Comparison of ENCODE assay signal across 20 mouse cellular contexts in genomic region chr1:47853911-47854310, GRCm38 (mm10).
DNase-seq lines count a peak whose midpoint lies in the region; ATAC-seq and TF ChIP-seq lines count a peak whose summit lies in the region.
"Had no signal": no experiment of that assay in that cellular context is flagged by ENCODE, and none has a peak within 500 bp of the region (broad histone marks: within the 10 kb centered on the region; RNA-seq: fewer than 3 reads in every experiment).

No protein-coding gene starts in this region.

- H3K4me1 ChIP-seq in kidney, postnatal 0 days (replicated peaks; ENCODE audit: insufficient read depth, low read length): no peaks in the 10 kb centered on the region
- no peaks in the 10 kb centered on the region for H3K4me1 ChIP-seq in stomach, embryonic 16.5 days (ENCODE audit: control insufficient read depth, insufficient read depth, low read length)
- H3K4me1 ChIP-seq in stomach, postnatal 0 days (replicated peaks; ENCODE audit: control insufficient read depth, insufficient read depth): no peaks in the 10 kb centered on the region
- no peaks in the 10 kb centered on the region for H3K4me1 ChIP-seq in midbrain, embryonic 16.5 days (ENCODE audit: control insufficient read depth, insufficient read depth, low read length)
- H3K4me1 ChIP-seq in liver, embryonic 12.5 days: no peaks in the 10 kb centered on the region
- H3K4me1 ChIP-seq: forebrain, embryonic 12.5 days; heart, embryonic 13.5 days; limb, embryonic 13.5 days; liver, embryonic 15.5 days; midbrain, embryonic 13.5 days had no signal

- no peak overlapping the region for H3K9ac ChIP-seq in kidney, postnatal 0 days (ENCODE audit: low read depth, low read length)
- no peak overlapping the region for H3K9ac ChIP-seq in stomach, embryonic 16.5 days (ENCODE audit: low read length)
- H3K9ac ChIP-seq in stomach, postnatal 0 days (ENCODE audit: low read length): no peak overlapping the region
- H3K9ac ChIP-seq in midbrain, embryonic 16.5 days (ENCODE audit: low read depth, low read length): no peak overlapping the region
- no peak overlapping the region for H3K9ac ChIP-seq in liver, embryonic 12.5 days
- H3K9ac ChIP-seq: forebrain, embryonic 12.5 days; heart, embryonic 13.5 days; limb, embryonic 13.5 days; liver, embryonic 15.5 days; midbrain, embryonic 13.5 days had no signal

- H3K27me3 ChIP-seq in kidney, postnatal 0 days (ENCODE audit: insufficient read depth, low read length): no peaks in the 10 kb centered on the region
- no peaks in the 10 kb centered on the region for H3K27me3 ChIP-seq in stomach, embryonic 16.5 days (ENCODE audit: control insufficient read depth, insufficient read depth, low read length)
- no peaks in the 10 kb centered on the region for H3K27me3 ChIP-seq in stomach, postnatal 0 days (ENCODE audit: control insufficient read depth, insufficient read depth, low read length)
- H3K27me3 ChIP-seq in midbrain, embryonic 16.5 days (ENCODE audit: control insufficient read depth, insufficient read depth, low read depth, low read length): no peaks in the 10 kb centered on the region
- no peaks in the 10 kb centered on the region for H3K27me3 ChIP-seq in liver, embryonic 12.5 days (replicated peaks)
- H3K27me3 ChIP-seq: forebrain, embryonic 12.5 days; heart, embryonic 13.5 days; limb, embryonic 13.5 days; liver, embryonic 15.5 days; midbrain, embryonic 13.5 days had no signal

- peak overlapping the region; percentile 29 for H3K4me2 ChIP-seq in kidney, postnatal 0 days (ENCODE audit: low read length)
- 0 out of 2 replicates have a peak overlapping the region, but pooled peaks have one; percentile 9 for H3K4me2 ChIP-seq in stomach, embryonic 16.5 days (ENCODE audit: low read depth, low read length)
- H3K4me2 ChIP-seq in stomach, postnatal 0 days (replicated peaks; ENCODE audit: low read depth): no peak overlapping the region
- no peak overlapping the region for H3K4me2 ChIP-seq in midbrain, embryonic 16.5 days (ENCODE audit: low read length)
- no peak overlapping the region for H3K4me2 ChIP-seq in liver, embryonic 12.5 days
- H3K4me2 ChIP-seq: forebrain, embryonic 12.5 days; heart, embryonic 13.5 days; limb, embryonic 13.5 days; liver, embryonic 15.5 days; midbrain, embryonic 13.5 days had no signal

- ATAC-seq in kidney, postnatal 0 days (replicated peaks; ENCODE audit: low FRiP score, low read depth): no peak
- ATAC-seq in stomach, embryonic 16.5 days (ENCODE audit: insufficient read depth, low FRiP score): no peak
- no peak for ATAC-seq in stomach, postnatal 0 days (ENCODE audit: low FRiP score, low TSS enrichment)
- no peak for ATAC-seq in midbrain, embryonic 16.5 days
- no peak for ATAC-seq in liver, embryonic 12.5 days
- ATAC-seq: hindbrain, postnatal 0 days; midbrain, embryonic 13.5 days had no signal

- no peaks in the 10 kb centered on the region for H3K9me3 ChIP-seq in kidney, postnatal 0 days (replicated peaks; ENCODE audit: low read length)
- H3K9me3 ChIP-seq in stomach, embryonic 16.5 days (replicated peaks; ENCODE audit: control insufficient read depth, low read length): no peaks in the 10 kb centered on the region
- no peaks in the 10 kb centered on the region for H3K9me3 ChIP-seq in stomach, postnatal 0 days (ENCODE audit: control insufficient read depth, low read length)
- H3K9me3 ChIP-seq in midbrain, embryonic 16.5 days (replicated peaks; ENCODE audit: control insufficient read depth, low read length, poor library complexity, severe bottlenecking): no peaks in the 10 kb centered on the region
- H3K9me3 ChIP-seq in liver, embryonic 12.5 days (replicated peaks): no peaks in the 10 kb centered on the region
- H3K9me3 ChIP-seq: forebrain, embryonic 12.5 days; heart, embryonic 13.5 days; limb, embryonic 13.5 days; liver, embryonic 15.5 days; midbrain, embryonic 13.5 days had no signal

- 77% methylated on average over 4 of the region's 4 CpGs for WGBS in kidney, postnatal 0 days
- 71% methylated on average over 4 of the region's 4 CpGs for WGBS in stomach, embryonic 16.5 days
- WGBS in stomach, postnatal 0 days: 69% methylated on average over 4 of the region's 4 CpGs
- 95% methylated on average over 4 of the region's 4 CpGs for WGBS in midbrain, embryonic 16.5 days
- 63% methylated on average over 4 of the region's 4 CpGs for WGBS in liver, embryonic 12.5 days (ENCODE audit: insufficient replicate concordance)

- DNase-seq in kidney, postnatal 0 days (ENCODE audit: low spot score): no peak
- DNase-seq in kidney, adult 18-20 months: no peak
- no peak for DNase-seq in stomach, postnatal 0 days (ENCODE audit: low spot score)
- DNase-seq in NIH3T3 (ENCODE audit: low read depth): peak; percentile 14
- DNase-seq: cerebellum, adult 11 months; cerebellum, postnatal 25 days; layer of hippocampus, postnatal 36 days; lung, postnatal 36 days; right cerebral cortex, adult 18-20 months; spleen, adult 18-20 months; thymus, postnatal 14 days had no signal

- TF ChIP-seq CTCF in kidney, postnatal 0 days (IDR thresholded peaks at IDR 0.05; ENCODE audit: low read depth): no peak
- TF ChIP-seq CTCF in stomach, postnatal 0 days (IDR thresholded peaks at IDR 0.05; ENCODE audit: low read depth): no peak

- H3K4me3 ChIP-seq in kidney, postnatal 0 days (replicated peaks; ENCODE audit: low read depth, low read length): no peak overlapping the region
- H3K4me3 ChIP-seq in stomach, embryonic 16.5 days (replicated peaks; ENCODE audit: low read length): no peak overlapping the region
- H3K4me3 ChIP-seq in stomach, postnatal 0 days (ENCODE audit: low read depth, low read length): no peak overlapping the region
- H3K4me3 ChIP-seq in midbrain, embryonic 16.5 days (ENCODE audit: low read depth, low read length): no peak overlapping the region
- H3K4me3 ChIP-seq in liver, embryonic 12.5 days: no peak overlapping the region
- H3K4me3 ChIP-seq: forebrain, embryonic 12.5 days; heart, embryonic 13.5 days; limb, embryonic 13.5 days; liver, embryonic 15.5 days; midbrain, embryonic 13.5 days had no signal

- TF ChIP-seq EP300 in stomach, postnatal 0 days (optimal IDR thresholded peaks at IDR 0.05): no peak

- no peaks in the 10 kb centered on the region for H3K36me3 ChIP-seq in kidney, postnatal 0 days (ENCODE audit: insufficient read depth, low read length)
- no peaks in the 10 kb centered on the region for H3K36me3 ChIP-seq in stomach, embryonic 16.5 days (ENCODE audit: control insufficient read depth, insufficient read depth, low read length)
- H3K36me3 ChIP-seq in stomach, postnatal 0 days (ENCODE audit: control insufficient read depth, insufficient read depth, low read length): no peaks in the 10 kb centered on the region
- H3K36me3 ChIP-seq in midbrain, embryonic 16.5 days (ENCODE audit: control insufficient read depth, insufficient read depth, low read length): no peaks in the 10 kb centered on the region
- H3K36me3 ChIP-seq in liver, embryonic 12.5 days: no peaks in the 10 kb centered on the region
- H3K36me3 ChIP-seq: forebrain, embryonic 12.5 days; heart, embryonic 13.5 days; limb, embryonic 13.5 days; liver, embryonic 15.5 days; midbrain, embryonic 13.5 days had no signal

- no peak overlapping the region for H3K27ac ChIP-seq in kidney, postnatal 0 days
- no peak overlapping the region for H3K27ac ChIP-seq in stomach, embryonic 16.5 days (ENCODE audit: low read length)
- H3K27ac ChIP-seq in stomach, postnatal 0 days (replicated peaks): no peak overlapping the region
- no peak overlapping the region for H3K27ac ChIP-seq in midbrain, embryonic 16.5 days (ENCODE audit: low read length)
- H3K27ac ChIP-seq in liver, embryonic 12.5 days: no peak overlapping the region
- H3K27ac ChIP-seq: forebrain, embryonic 12.5 days; heart, embryonic 13.5 days; hindbrain, postnatal 0 days; limb, embryonic 13.5 days; liver, embryonic 15.5 days; midbrain, embryonic 13.5 days had no signal

Comparison
In these comparisons a context has a peak if more than half of its experiments do, and no peak if none do; other contexts are left out.
1. H3K4me2 ChIP-seq: peak in kidney, postnatal 0 days (single experiment) and stomach, embryonic 16.5 days (single experiment); none in stomach, postnatal 0 days (single experiment), midbrain, embryonic 16.5 days (single experiment) and liver, embryonic 12.5 days (single experiment).